Mouse (Mus musculus): ENCODE measurements at regions not wholly inside any gene's neighbourhood (a gene's known extent, or its start where the extent isn't known, plus 50 kb on each side); places are given as distances from the start of the nearest gene placed in this dataset.

GRCm38 (mm10) chr13:105503657-105504056, 60.2 kb downstream of the Htr1a start:
- DNase-seq (ENCODE audit: low read depth, low spot score), result no peak

- DNase-seq (ENCODE audit: low read depth, low spot score), result peak; percentile 14
Measured at GRCm38 (mm10) chr13:105537981-105538680, 94.7 kb downstream of the Htr1a start.

GRCm38 (mm10) chr13:105573248-105573647, 129.8 kb downstream of the Htr1a start:
- DNase-seq (ENCODE audit: low read depth, low spot score), result peak; percentile 29

GRCm38 (mm10) chr13:105606450-105606849, 163.0 kb downstream of the Htr1a start:
- DNase-seq (ENCODE audit: low read depth, low spot score), result no peak

- peak; percentile 15 for DNase-seq (ENCODE audit: low read depth, low spot score)
Measured at GRCm38 (mm10) chr13:105619308-105619707, 175.9 kb downstream of the Htr1a start.

GRCm38 (mm10) chr13:105620867-105621266, 177.4 kb downstream of the Htr1a start:
- no peak for DNase-seq (ENCODE audit: low read depth, low spot score)

GRCm38 (mm10) chr13:105628618-105629017, 185.2 kb downstream of the Htr1a start:
- no peak for DNase-seq (ENCODE audit: low read depth, low spot score)

- DNase-seq (ENCODE audit: low read depth, low spot score), result peak; percentile 29
Measured at GRCm38 (mm10) chr13:105648617-105649016, 205.2 kb downstream of the Htr1a start.
